Mouse (Mus musculus): ENCODE results near the gene Olfr1338. TPM values are rescaled to one million over a fixed set of nuclear protein-coding genes. Genes with fewer than 3 reads are reported as not detected.
A peak's percentile ranks its signal among the peaks of the same experiment; 100 is the strongest.
"Not testable (repeated sequence)": the region's sequence is repeated elsewhere in the genome, so short reads cannot be mapped to it uniquely, and the experiment has no call there.

Olfr1338 gene
- 0.11 TPM in 1 of 2 replicates, not detected in the other for polyA plus RNA-seq (2012; rRNA removed)

DNA sequence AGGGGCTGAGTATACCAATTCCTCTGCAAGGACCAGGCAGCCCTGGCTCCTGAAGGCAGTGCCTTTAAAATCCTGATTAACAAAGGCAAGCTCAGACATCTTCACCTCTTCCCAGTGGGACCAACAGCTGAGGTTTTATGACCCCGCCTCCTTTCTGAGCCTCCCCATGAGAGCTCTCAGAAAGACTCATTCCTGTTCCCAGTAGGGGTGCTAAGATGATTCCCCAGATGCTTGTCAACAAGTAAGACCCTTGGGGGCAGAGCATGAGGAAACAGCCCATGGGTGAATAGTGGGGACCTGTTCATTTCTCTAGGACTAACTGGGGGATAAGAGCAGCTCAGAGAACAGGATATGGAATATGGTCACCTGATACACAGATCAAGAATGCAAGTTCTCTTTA lies at the start of gene Olfr1338:
Gene Olfr1338 (minus strand): TSS at position 101 of the 400 bp plus-strand sequence.
- H3K27ac ChIP-seq (ENCODE audit: control insufficient read depth, insufficient read depth, low read depth, low read length), result no peak within 1 kb of the TSS
- TF ChIP-seq POLR2A (IDR thresholded peaks at IDR 0.05; ENCODE audit: control insufficient read depth, low read depth, low read length) (no peak), CTCF (IDR thresholded peaks at IDR 0.05; ENCODE audit: control insufficient read depth, insufficient read depth, insufficient replicate concordance, low read depth, low read length) (no peak)

DNA sequence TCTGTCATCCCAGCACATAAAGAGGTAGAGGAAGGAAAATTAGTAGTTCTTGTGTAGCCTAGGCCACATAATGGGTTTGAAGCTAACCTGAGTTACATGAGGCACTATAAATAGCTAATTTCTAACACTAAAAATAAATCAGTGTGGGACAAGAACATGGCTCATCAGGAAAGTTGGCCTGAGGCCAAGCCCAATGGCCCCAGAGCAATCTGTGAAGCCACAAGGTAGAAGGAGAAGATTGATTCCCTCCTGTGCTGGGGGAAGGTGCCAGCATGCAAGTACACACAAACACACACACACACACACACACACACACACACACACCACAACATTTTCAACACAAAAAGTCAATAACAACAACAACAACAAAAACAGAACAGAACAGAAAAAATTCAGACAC lies 34.3 kb upstream of the Olfr1338 start:
- H3K36me3 ChIP-seq (ENCODE audit: control insufficient read depth, insufficient read depth, low read length); H3K27me3 ChIP-seq (ENCODE audit: control insufficient read depth, insufficient read depth, low read length); H3K4me3 ChIP-seq (ENCODE audit: control insufficient read depth, low read depth, low read length); H3K27ac ChIP-seq (ENCODE audit: control insufficient read depth, insufficient read depth, low read depth, low read length); H3K4me1 ChIP-seq (ENCODE audit: control insufficient read depth, insufficient read depth, low read length): not testable (repeated sequence)

More for the DNA sequence above, at the start of gene Olfr1338:
- Histone ChIP-seq H3K4me3 (ENCODE audit: control insufficient read depth, low read depth, low read length) (no peak within 1 kb of the TSS), H3K27me3 (ENCODE audit: control insufficient read depth, insufficient read depth, low read length) (no peaks in the 10 kb centered on the region), H3K36me3 (ENCODE audit: control insufficient read depth, insufficient read depth, low read length) (no peaks in the 10 kb centered on the region), H3K4me1 (ENCODE audit: control insufficient read depth, insufficient read depth, low read length) (no peaks in the 10 kb centered on the region)

- Histone ChIP-seq H3K27me3 (ENCODE audit: control insufficient read depth, insufficient read depth, low read length) (no peaks in the 10 kb centered on the region), H3K36me3 (ENCODE audit: control insufficient read depth, insufficient read depth, low read length) (no peaks in the 10 kb centered on the region), H3K4me3 (ENCODE audit: control insufficient read depth, low read depth, low read length) (no peak within 1 kb of the TSS), H3K4me1 (ENCODE audit: control insufficient read depth, insufficient read depth, low read length) (no peaks in the 10 kb centered on the region), H3K27ac (ENCODE audit: control insufficient read depth, insufficient read depth, low read depth, low read length) (no peak within 1 kb of the TSS)
- TF ChIP-seq POLR2A (IDR thresholded peaks at IDR 0.05; ENCODE audit: control insufficient read depth, low read depth, low read length), result no peak
- TF ChIP-seq CTCF (IDR thresholded peaks at IDR 0.05; ENCODE audit: control insufficient read depth, insufficient read depth, insufficient replicate concordance, low read depth, low read length), result no peak
Measured at GRCm38 (mm10) chr4:118782486-118782885, 23.9 kb upstream of the Olfr1338 start, which contains the start of gene Olfr1337. Gene Olfr1337, minus strand, starts transcription at chr4:118782586.

DNA sequence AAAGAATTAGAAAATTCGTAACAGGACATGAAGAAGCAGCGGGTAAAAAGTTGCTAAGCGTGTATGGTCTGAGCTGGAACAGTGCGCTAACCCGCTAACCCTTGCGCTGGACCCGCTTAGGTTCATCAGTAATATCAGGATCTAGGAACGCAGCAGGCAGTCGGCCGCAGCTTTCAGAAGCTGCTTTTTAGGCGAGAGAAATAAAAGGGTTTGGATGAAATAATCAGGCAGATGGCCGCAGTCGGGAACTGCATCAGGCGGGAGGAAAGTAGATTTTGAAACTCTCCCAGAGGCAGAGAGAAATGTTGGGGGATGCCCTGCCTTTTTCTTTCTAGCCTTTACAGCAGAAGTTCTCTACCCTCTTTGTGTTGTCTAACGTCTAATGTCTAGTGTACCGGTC lies 16.7 kb downstream of the Olfr1338 start:
- Histone ChIP-seq H3K4me3 (ENCODE audit: control insufficient read depth, low read depth, low read length) (peak overlapping the region; percentile 16), H3K27me3 (ENCODE audit: control insufficient read depth, insufficient read depth, low read length) (no peaks in the 10 kb centered on the region), H3K27ac (ENCODE audit: control insufficient read depth, insufficient read depth, low read depth, low read length) (0 out of 2 replicates have a peak overlapping the region, but pooled peaks have one; percentile 13), H3K36me3 (ENCODE audit: control insufficient read depth, insufficient read depth, low read length) (no peaks in the 10 kb centered on the region), H3K4me1 (ENCODE audit: control insufficient read depth, insufficient read depth, low read length) (peaks cover 4% of the 10 kb centered on the region; the same call in 1 of the 2 replicates)
- no peak for TF ChIP-seq CTCF (IDR thresholded peaks at IDR 0.05; ENCODE audit: control insufficient read depth, insufficient read depth, insufficient replicate concordance, low read depth, low read length)
- TF ChIP-seq POLR2A (IDR thresholded peaks at IDR 0.05; ENCODE audit: control insufficient read depth, low read depth, low read length), result no peak

GRCm38 (mm10) chr4:118740988-118741698 lies 17.4 kb downstream of the Olfr1338 start:
- no peaks in the 10 kb centered on the region for H3K36me3 ChIP-seq (ENCODE audit: control insufficient read depth, insufficient read depth, low read length)
- H3K4me1 ChIP-seq (ENCODE audit: control insufficient read depth, insufficient read depth, low read length), result peaks cover 4% of the 10 kb centered on the region; the same call in 1 of the 2 replicates
- H3K27ac ChIP-seq (ENCODE audit: control insufficient read depth, insufficient read depth, low read depth, low read length), result no peak overlapping the region
- no peak overlapping the region for H3K4me3 ChIP-seq (ENCODE audit: control insufficient read depth, low read depth, low read length)
- H3K27me3 ChIP-seq (ENCODE audit: control insufficient read depth, insufficient read depth, low read length), result no peaks in the 10 kb centered on the region
- TF ChIP-seq CTCF (IDR thresholded peaks at IDR 0.05; ENCODE audit: control insufficient read depth, insufficient read depth, insufficient replicate concordance, low read depth, low read length) (no peak), POLR2A (IDR thresholded peaks at IDR 0.05; ENCODE audit: control insufficient read depth, low read depth, low read length) (no peak)

- Histone ChIP-seq H3K4me3 (ENCODE audit: control insufficient read depth, low read depth, low read length) (no peak overlapping the region), H3K36me3 (ENCODE audit: control insufficient read depth, insufficient read depth, low read length) (no peaks in the 10 kb centered on the region), H3K27me3 (ENCODE audit: control insufficient read depth, insufficient read depth, low read length) (no peaks in the 10 kb centered on the region), H3K27ac (ENCODE audit: control insufficient read depth, insufficient read depth, low read depth, low read length) (no peak overlapping the region), H3K4me1 (ENCODE audit: control insufficient read depth, insufficient read depth, low read length) (peaks cover 4% of the 10 kb centered on the region; the same call in 1 of the 2 replicates)
- TF ChIP-seq POLR2A (IDR thresholded peaks at IDR 0.05; ENCODE audit: control insufficient read depth, low read depth, low read length) (no peak), CTCF (IDR thresholded peaks at IDR 0.05; ENCODE audit: control insufficient read depth, insufficient read depth, insufficient replicate concordance, low read depth, low read length) (no peak)
Measured at GRCm38 (mm10) chr4:118739574-118739973, 19.0 kb downstream of the Olfr1338 start.

DNA sequence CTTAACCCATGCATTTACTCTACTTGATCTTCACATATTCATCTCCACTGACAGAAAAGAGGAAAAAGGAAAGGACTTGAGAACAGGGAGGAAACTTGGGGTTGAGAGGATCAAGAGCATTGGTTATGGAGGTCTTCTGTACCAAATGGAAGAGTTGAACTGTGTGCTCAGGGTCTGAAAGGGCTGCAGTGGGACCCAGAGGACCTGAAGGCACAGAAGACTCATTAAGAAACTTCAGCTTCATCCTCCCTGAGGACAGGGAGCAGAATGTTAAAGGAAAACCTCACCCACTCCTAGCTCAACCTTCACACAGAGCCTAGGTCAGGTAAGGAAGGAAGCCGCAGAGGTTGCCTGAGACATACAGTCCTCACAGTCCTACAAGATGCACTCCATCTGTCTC lies 26.7 kb downstream of the Olfr1338 start, which contains the start of gene Olfr1339:
Gene Olfr1339 (plus strand): TSS at position 301 of the 400 bp plus-strand sequence.
- no peak within 1 kb of the TSS for H3K27ac ChIP-seq (ENCODE audit: control insufficient read depth, insufficient read depth, low read depth, low read length)
- H3K4me1 ChIP-seq (ENCODE audit: control insufficient read depth, insufficient read depth, low read length), result no peaks in the 10 kb centered on the region
- no peak within 1 kb of the TSS for H3K4me3 ChIP-seq (ENCODE audit: control insufficient read depth, low read depth, low read length)
- H3K27me3 ChIP-seq (ENCODE audit: control insufficient read depth, insufficient read depth, low read length), result no peaks in the 10 kb centered on the region
- TF ChIP-seq CTCF (IDR thresholded peaks at IDR 0.05; ENCODE audit: control insufficient read depth, insufficient read depth, insufficient replicate concordance, low read depth, low read length) (no peak), POLR2A (IDR thresholded peaks at IDR 0.05; ENCODE audit: control insufficient read depth, low read depth, low read length) (no peak)
- no peaks in the 10 kb centered on the region for H3K36me3 ChIP-seq (ENCODE audit: control insufficient read depth, insufficient read depth, low read length)
